In the genomic region with DNA sequence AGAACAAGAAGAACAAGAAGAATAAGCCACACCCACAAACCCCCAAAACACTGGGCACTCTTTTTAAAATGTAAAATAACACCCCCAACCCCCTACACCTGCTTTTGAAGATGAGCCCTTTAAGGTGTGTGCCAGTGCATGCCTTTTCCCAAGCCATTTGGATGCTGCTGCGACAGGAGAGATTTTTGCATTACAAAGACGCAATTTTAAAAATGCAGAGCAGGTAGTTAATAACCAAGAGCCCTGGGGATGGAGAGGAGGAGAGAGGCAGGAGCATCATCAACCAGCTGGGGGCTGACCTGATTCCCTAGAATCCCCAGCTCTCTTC, we compare ENCODE assay signal across 9 mouse cellular contexts. TPM values are rescaled to one million over a fixed set of nuclear protein-coding genes. Genes with fewer than 3 reads are reported as not detected.
A peak's percentile ranks its signal among the peaks of the same experiment; 100 is the strongest.
DNase-seq lines count a peak whose midpoint lies in the region; ATAC-seq and TF ChIP-seq lines count a peak whose summit lies in the region.
"Had no signal": no experiment of that assay in that cellular context is flagged by ENCODE, and none has a peak within 500 bp of the region (broad histone marks: within the 10 kb centered on the region; RNA-seq: fewer than 3 reads in every experiment).

Astn1 (plus strand) TSS at position 310 of the 328 bp plus-strand sequence.

- intact Hi-C loops in gastrocnemius, adult 2 months (cut with DNase I), result no loop called here
- intact Hi-C loops in gastrocnemius, postnatal 36 days (cut with DNase I), result no loop called here

- H3K27me3 ChIP-seq in ES-Bruce4 (ENCODE audit: control insufficient read depth, insufficient read depth, low read length, poor library complexity, severe bottlenecking), result peaks cover 1% of the 10 kb centered on the region; the same call in 1 of the 2 replicates
- no peaks in the 10 kb centered on the region for H3K27me3 ChIP-seq in forebrain, postnatal 0 days (ENCODE audit: insufficient read depth, low read length)
- peaks cover 18% of the 10 kb centered on the region for H3K27me3 ChIP-seq in limb, embryonic 14.5 days (ENCODE audit: control insufficient read depth, insufficient read depth, low read length)

- H3K9me3 ChIP-seq in ES-Bruce4 (replicated peaks; ENCODE audit: control insufficient read depth, insufficient read depth, low read length, poor library complexity, severe bottlenecking), result no peaks in the 10 kb centered on the region
- H3K9me3 ChIP-seq in forebrain, postnatal 0 days (ENCODE audit: low read length), result no peaks in the 10 kb centered on the region
- no peaks in the 10 kb centered on the region for H3K9me3 ChIP-seq in limb, embryonic 14.5 days (ENCODE audit: control insufficient read depth, low read length)

- ATAC-seq in forebrain, postnatal 0 days, result no peak
- no peak for ATAC-seq in limb, embryonic 14.5 days (ENCODE audit: low FRiP score, low read depth)
- no peak for ATAC-seq in megakaryocyte progenitor cell, adult 5-6 weeks (replicated peaks; ENCODE audit: poor library complexity)

- no peak for TF ChIP-seq EP300 in ES-Bruce4 (IDR thresholded peaks at IDR 0.05; ENCODE audit: insufficient read depth, low read depth, low read length)

- peak within 1 kb of the TSS; percentile 83 for H3K4me2 ChIP-seq in forebrain, postnatal 0 days (ENCODE audit: low read depth)
- H3K4me2 ChIP-seq in limb, embryonic 14.5 days (replicated peaks; ENCODE audit: low read depth, low read length, severe bottlenecking), result peak within 1 kb of the TSS; percentile 65

- no peaks in the 10 kb centered on the region for H3K4me1 ChIP-seq in ES-Bruce4 (ENCODE audit: control insufficient read depth, insufficient read depth, low read length)
- H3K4me1 ChIP-seq in forebrain, postnatal 0 days (ENCODE audit: insufficient read depth), result peaks cover 33% of the 10 kb centered on the region
- 0 out of 2 replicates have a peak, but pooled peaks cover 3% of the 10 kb centered on the region for H3K4me1 ChIP-seq in limb, embryonic 14.5 days (ENCODE audit: control insufficient read depth, insufficient read depth, low read length)

- DNase-seq in gastrocnemius, adult 2 months, result no peak
- no peak for DNase-seq in gastrocnemius, postnatal 36 days
- no peak for DNase-seq in forebrain, postnatal 0 days
- no peak for DNase-seq in limb, embryonic 14.5 days (ENCODE audit: low spot score)
- no peak for DNase-seq in thymus, postnatal 14 days
- DNase-seq in adrenal gland, adult 2 months, result no peak

- WGBS in forebrain, postnatal 0 days, result 0% methylated on average over 2 of the region's 2 CpGs
- WGBS in limb, embryonic 14.5 days, result 0% methylated on average over 2 of the region's 2 CpGs

- H3K36me3 ChIP-seq in ES-Bruce4 (ENCODE audit: control insufficient read depth, insufficient read depth, low read length, poor library complexity, severe bottlenecking), result no peaks in the 10 kb centered on the region
- H3K36me3 ChIP-seq in forebrain, postnatal 0 days (ENCODE audit: insufficient read depth), result no peaks in the 10 kb centered on the region
- no peaks in the 10 kb centered on the region for H3K36me3 ChIP-seq in limb, embryonic 14.5 days (ENCODE audit: control insufficient read depth, insufficient read depth, low read length)

- H3K9ac ChIP-seq in ES-Bruce4 (ENCODE audit: low read depth, poor library complexity, severe bottlenecking), result no peak within 1 kb of the TSS
- H3K9ac ChIP-seq in forebrain, postnatal 0 days, result peak within 1 kb of the TSS; percentile 97
- peak within 1 kb of the TSS; percentile 59 for H3K9ac ChIP-seq in limb, embryonic 14.5 days (ENCODE audit: low read depth, low read length, severe bottlenecking)

- no peak within 1 kb of the TSS for H3K27ac ChIP-seq in gastrocnemius, adult 2 months
- no peak within 1 kb of the TSS for H3K27ac ChIP-seq in ES-Bruce4 (ENCODE audit: insufficient read depth, low read length)
- H3K27ac ChIP-seq in forebrain, postnatal 0 days (ENCODE audit: low read depth, low read length), result peak within 1 kb of the TSS; percentile 98
- H3K27ac ChIP-seq in limb, embryonic 14.5 days (replicated peaks; ENCODE audit: low read depth, low read length), result no peak within 1 kb of the TSS

- TF ChIP-seq CTCF in gastrocnemius, adult 2 months (IDR thresholded peaks at IDR 0.05), result no peak
- TF ChIP-seq CTCF in ES-Bruce4 (IDR thresholded peaks at IDR 0.05; ENCODE audit: low read depth, low read length), result no peak
- TF ChIP-seq CTCF in forebrain, postnatal 0 days (IDR thresholded peaks at IDR 0.05; ENCODE audit: low read depth), result 0 out of 2 replicates have a peak, but pooled peaks have one; percentile 2

- TF ChIP-seq POLR2A in ES-Bruce4 (IDR thresholded peaks at IDR 0.05; ENCODE audit: insufficient read depth, low read length), result no peak
- TF ChIP-seq POLR2A in limb, embryonic 14.5 days (IDR thresholded peaks at IDR 0.05; ENCODE audit: borderline replicate concordance, extremely low read depth, insufficient read depth, insufficient read length), result no peak

- peak within 1 kb of the TSS; percentile 35 for H3K4me3 ChIP-seq in gastrocnemius, adult 2 months
- H3K4me3 ChIP-seq in ES-Bruce4 (ENCODE audit: low read depth, low read length), result peak within 1 kb of the TSS; percentile 62
- peak within 1 kb of the TSS; percentile 77 for H3K4me3 ChIP-seq in forebrain, postnatal 0 days (ENCODE audit: low read depth, low read length)
- peak within 1 kb of the TSS; percentile 40 for H3K4me3 ChIP-seq in limb, embryonic 14.5 days (replicated peaks; ENCODE audit: low read length)
- H3K4me3 ChIP-seq: erythroblast, embryonic 14.5 days had no signal

RNA-seq across cellular contexts. Expression of gene Astn1, which starts in this region (rescaled TPM):
- under 1 TPM; 0.25 to 0.33 TPM for total RNA-seq in gastrocnemius, adult 2 months (2021)
- under 1 TPM; 0.37 to 0.38 TPM for total RNA-seq in gastrocnemius, postnatal 36 days (2021)
- 0.09 and 0.33 TPM in 2 replicates for polyA plus RNA-seq in ES-Bruce4 (2011; ENCODE audit: insufficient read depth, insufficient read length, low read depth, missing spikeins)
- total RNA-seq in forebrain, postnatal 0 days (2014; rRNA removed), result 83.6 and 122 TPM in 2 replicates
- 20.9 and 29.4 TPM in 2 replicates for polyA plus RNA-seq in forebrain, postnatal 0 days (2015; fragmentation: Nextera tagmentation; extraction: Ambion mirVana)
- polyA plus RNA-seq in limb, embryonic 14.5 days (2012; rRNA removed), result 3.1 and 3.8 TPM in 2 replicates
- polyA plus RNA-seq in limb, embryonic 14.5 days (2014; fragmentation: Nextera tagmentation; extraction: Ambion mirVana), result 3.1 and 4.0 TPM in 2 replicates
- not detected in 2 replicates for total RNA-seq in megakaryocyte progenitor cell, adult 5-6 weeks (2015)
- total RNA-seq in megakaryocyte progenitor cell, adult 5-6 weeks (2017), result not detected in 2 replicates
- total RNA-seq in adrenal gland, adult 2 months (2021), result 1 to 10 TPM; 8.5 to 8.6 TPM
- polyA plus RNA-seq in adrenal gland, adult 2 months (2012; rRNA removed), result 4.2 and 7.4 TPM in 2 replicates
